In the genomic region with DNA sequence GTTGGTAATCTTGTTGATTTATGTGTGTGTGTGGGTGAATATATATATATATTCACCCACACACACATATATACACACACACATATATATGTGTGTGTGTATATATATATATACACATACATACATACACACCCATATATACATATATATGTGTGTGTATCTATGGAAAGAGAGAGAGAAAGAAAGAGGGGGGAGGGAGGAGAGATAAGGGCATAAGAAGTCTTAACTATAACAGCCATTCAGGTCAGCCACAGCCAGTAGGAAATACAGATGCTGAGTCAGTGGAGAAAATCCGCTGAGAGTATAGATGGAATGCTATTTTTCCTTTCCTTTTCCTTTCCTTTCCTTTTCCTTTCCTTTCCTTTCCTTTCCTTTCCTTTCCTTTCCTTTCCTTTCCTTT, we compare ENCODE assay signal across 25 mouse cellular contexts.
DNase-seq lines count a peak whose midpoint lies in the region; ATAC-seq and TF ChIP-seq lines count a peak whose summit lies in the region.
"Had no signal": no experiment of that assay in that cellular context is flagged by ENCODE, and none has a peak within 500 bp of the region (broad histone marks: within the 10 kb centered on the region; RNA-seq: fewer than 3 reads in every experiment).

No protein-coding gene starts in this region.

- no peaks in the 10 kb centered on the region for H3K36me3 ChIP-seq in liver, embryonic 11.5 days (ENCODE audit: control insufficient read depth, insufficient read depth, low read length)
- no peaks in the 10 kb centered on the region for H3K36me3 ChIP-seq in liver, embryonic 14.5 days (replicated peaks; ENCODE audit: control insufficient read depth, insufficient read depth, low read depth)
- H3K36me3 ChIP-seq in liver, postnatal 0 days (replicated peaks; ENCODE audit: insufficient read depth, low read length) = no peaks in the 10 kb centered on the region
- H3K36me3 ChIP-seq: embryonic facial prominence, embryonic 12.5 days; embryonic facial prominence, embryonic 15.5 days; heart, embryonic 10.5 days; heart, embryonic 13.5 days had no signal

- no peak overlapping the region for H3K9ac ChIP-seq in liver, embryonic 11.5 days (ENCODE audit: low read depth, low read length)
- H3K9ac ChIP-seq in liver, embryonic 14.5 days (replicated peaks) = no peak overlapping the region
- H3K9ac ChIP-seq in liver, postnatal 0 days (replicated peaks) = no peak overlapping the region
- H3K9ac ChIP-seq: embryonic facial prominence, embryonic 12.5 days; embryonic facial prominence, embryonic 15.5 days; forebrain, postnatal 0 days; hindbrain, embryonic 14.5 days had no signal

- no peak for TF ChIP-seq CTCF in liver, embryonic 14.5 days (IDR thresholded peaks at IDR 0.05; ENCODE audit: low read depth)
- no peak for TF ChIP-seq CTCF in liver, postnatal 0 days (IDR thresholded peaks at IDR 0.05; ENCODE audit: low read depth)

- TF ChIP-seq EP300 in liver, embryonic 14.5 days (IDR thresholded peaks at IDR 0.05; ENCODE audit: low read depth) = peak; percentile 43; the same call in 1 of the 2 replicates
- peak; percentile 48 for TF ChIP-seq EP300 in liver, postnatal 0 days (IDR thresholded peaks at IDR 0.05; ENCODE audit: low read depth)

- no peak overlapping the region for H3K27ac ChIP-seq in liver, embryonic 11.5 days (ENCODE audit: low read depth, low read length)
- no peak overlapping the region for H3K27ac ChIP-seq in liver, embryonic 14.5 days
- H3K27ac ChIP-seq in liver, postnatal 0 days (ENCODE audit: low read depth) = peak overlapping the region; percentile 75
- H3K27ac ChIP-seq: embryonic facial prominence, embryonic 12.5 days; embryonic facial prominence, embryonic 15.5 days; gastrocnemius, adult 2 months; heart, embryonic 10.5 days; heart, embryonic 13.5 days; hindbrain, embryonic 14.5 days; hindbrain, postnatal 0 days had no signal

- H3K4me1 ChIP-seq in liver, embryonic 11.5 days (replicated peaks; ENCODE audit: control insufficient read depth, insufficient read depth, low read length) = peaks cover 9% of the 10 kb centered on the region
- peaks cover 21 to 35% of the 10 kb centered on the region in 2 experiments for H3K4me1 ChIP-seq in liver, embryonic 14.5 days (replicated peaks; ENCODE audit: control insufficient read depth in 2 of 2, insufficient read depth in 2 of 2, low read length in 1 of 2)
- peaks cover 28% of the 10 kb centered on the region for H3K4me1 ChIP-seq in liver, postnatal 0 days (ENCODE audit: insufficient read depth)
- H3K4me1 ChIP-seq: embryonic facial prominence, embryonic 15.5 days had no signal

- WGBS in liver, embryonic 11.5 days = 50% methylated on average over 1 of the region's 1 CpGs
- WGBS in liver, embryonic 14.5 days (ENCODE audit: insufficient replicate concordance) = 27% methylated on average over 1 of the region's 1 CpGs
- WGBS in liver, postnatal 0 days (ENCODE audit: insufficient replicate concordance) = 52% methylated on average over 1 of the region's 1 CpGs

- no peak for DNase-seq in liver, embryonic 11.5 days (ENCODE audit: low spot score)
- no peak for DNase-seq in liver
- DNase-seq in liver, embryonic 14.5 days (ENCODE audit: low read depth in 3 of 3, low spot score in 3 of 3) = no peak
- DNase-seq in liver, postnatal 0 days = no peak
- no peak for DNase-seq in yolk sac, embryonic 10.5 days (ENCODE audit: low spot score)
- DNase-seq in layer of hippocampus, postnatal 14 days (ENCODE audit: low spot score in 2 of 2) = no peak
- DNase-seq: adrenal gland, adult 2 months; adrenal gland, postnatal 25 days; cerebellum, adult 11-12 months; cerebellum, adult 8-10 months; cerebellum, postnatal 10 days; cerebellum, postnatal 36 days; forebrain, postnatal 0 days; gastrocnemius, adult 2 months; gastrocnemius, postnatal 14 days; heart, adult 18-20 months; heart, postnatal 14 days; heart, postnatal 4 days had no signal

- no peak overlapping the region for H3K4me2 ChIP-seq in liver, embryonic 11.5 days
- H3K4me2 ChIP-seq in liver, embryonic 14.5 days (ENCODE audit: low read depth) = no peak overlapping the region
- no peak overlapping the region for H3K4me2 ChIP-seq in liver, postnatal 0 days (ENCODE audit: low read depth, low read length)
- H3K4me2 ChIP-seq: embryonic facial prominence, embryonic 12.5 days; embryonic facial prominence, embryonic 15.5 days had no signal

- peak; percentile 50; the same call in 1 of the 2 replicates for ATAC-seq in liver, embryonic 11.5 days (replicated peaks; ENCODE audit: low FRiP score)
- peak; percentile 47; the same call in 1 of the 2 replicates for ATAC-seq in liver, embryonic 14.5 days (ENCODE audit: insufficient read depth)
- ATAC-seq in liver, postnatal 0 days = no peak
- ATAC-seq: CD4-positive, CD25-positive, alpha-beta regulatory T cell, adult 4 months had no signal

- H3K4me3 ChIP-seq in liver, embryonic 11.5 days (ENCODE audit: low read depth, low read length) = no peak overlapping the region
- no peak overlapping the region for H3K4me3 ChIP-seq in liver, embryonic 14.5 days (ENCODE audit: insufficient read depth in 1 of 2, low read depth in 2 of 2, low read length in 2 of 2)
- no peak overlapping the region for H3K4me3 ChIP-seq in liver, postnatal 0 days (ENCODE audit: low read depth, low read length)
- H3K4me3 ChIP-seq: embryonic facial prominence, embryonic 12.5 days; embryonic facial prominence, embryonic 15.5 days; gastrocnemius, adult 2 months had no signal

- H3K9me3 ChIP-seq in liver, embryonic 11.5 days (ENCODE audit: control insufficient read depth, low read length) = no peaks in the 10 kb centered on the region
- H3K9me3 ChIP-seq in liver, embryonic 14.5 days (ENCODE audit: control insufficient read depth, low read length) = no peaks in the 10 kb centered on the region
- no peaks in the 10 kb centered on the region for H3K9me3 ChIP-seq in liver, postnatal 0 days (ENCODE audit: low read length)
- H3K9me3 ChIP-seq: embryonic facial prominence, embryonic 12.5 days; embryonic facial prominence, embryonic 15.5 days; heart, embryonic 10.5 days; heart, embryonic 13.5 days had no signal

- H3K27me3 ChIP-seq in liver, embryonic 11.5 days (replicated peaks; ENCODE audit: control insufficient read depth, insufficient read depth, low read length) = no peaks in the 10 kb centered on the region
- no peaks in the 10 kb centered on the region for H3K27me3 ChIP-seq in liver, embryonic 14.5 days (ENCODE audit: control insufficient read depth, insufficient read depth, low read length)
- no peaks in the 10 kb centered on the region for H3K27me3 ChIP-seq in liver, postnatal 0 days (ENCODE audit: insufficient read depth, low read length)
- H3K27me3 ChIP-seq: embryonic facial prominence, embryonic 12.5 days; embryonic facial prominence, embryonic 15.5 days; heart, embryonic 13.5 days had no signal
